Mouse (Mus musculus) gastrocnemius, adult 2 months (tissue): Measurements from ENCODE around the gene Tbc1d4. TPM values are rescaled to one million over a fixed set of nuclear protein-coding genes. Genes with fewer than 3 reads are reported as not detected.

Experiments
- DNase-seq: peaks from one replicate; pipeline ENCODE4 v3.0.0; 2022
- H3K27ac ChIP-seq: fragments of 200-600 bp; 2 replicates; pipeline ENCODE4 v1.8.1; 2022; ENCODE audit warnings: mild to moderate bottlenecking
- H3K4me3 ChIP-seq: fragments of 200-600 bp; 2 replicates; pipeline ENCODE4 v1.8.1; 2022; ENCODE audit warnings: mild to moderate bottlenecking, moderate library complexity
- CTCF ChIP-seq: fragments of 200-600 bp; IDR thresholded peaks from 2 replicates; pipeline ENCODE4 v1.8.1; 2022; ENCODE audit warnings: antibody characterized with exemption, mild to moderate bottlenecking, moderate library complexity
- intact Hi-C: fragments of 180-260 bp; cut with DNase I; formaldehyde crosslinking; loops from one replicate; pipeline ENCODE4 v1.15.1; 2025
- long read RNA-seq, 2 experiments: library from polyadenylated mRNA; stranded (forward); transcript quantifications; one replicate each; pipeline ENCODE4 v2.0.0; 2021
- total RNA-seq, 2 experiments: library from RNA; stranded (reverse); gene quantifications; 2 replicates each; pipeline ENCODE4 v1.2.3; 2021

Tbc1d4 gene
- total RNA-seq: 10 to 100 TPM; 28.8 to 62.9 TPM
- long read RNA-seq, experiment 1, partial matches to known transcripts: 18 of 69 reads
- long read RNA-seq, experiment 1, other reads (novel, unspliced or antisense): 51 of 69 reads
- long read RNA-seq, experiment 2, full-length matches to known transcripts: 1 of 48 reads
- long read RNA-seq, experiment 2, partial matches to known transcripts: 10 of 48 reads
- long read RNA-seq, experiment 2, other reads (novel, unspliced or antisense): 37 of 48 reads

- TF ChIP-seq CTCF: peak; percentile 85
- Histone ChIP-seq H3K27ac (peak within 1 kb of the TSS; percentile 86), H3K4me3 (peak within 1 kb of the TSS; percentile 85)
- peak; percentile 90 for DNase-seq
- intact Hi-C loops: loop anchor here (1.0 kb wide), 1 partner anchor 91 kb away; no protein-coding TSS in a partner anchor
Measured at GRCm38 (mm10) chr14:101608519-101609368, at the start of gene Tbc1d4. Gene Tbc1d4 (minus strand): TSS chr14:101609191.

DNA sequence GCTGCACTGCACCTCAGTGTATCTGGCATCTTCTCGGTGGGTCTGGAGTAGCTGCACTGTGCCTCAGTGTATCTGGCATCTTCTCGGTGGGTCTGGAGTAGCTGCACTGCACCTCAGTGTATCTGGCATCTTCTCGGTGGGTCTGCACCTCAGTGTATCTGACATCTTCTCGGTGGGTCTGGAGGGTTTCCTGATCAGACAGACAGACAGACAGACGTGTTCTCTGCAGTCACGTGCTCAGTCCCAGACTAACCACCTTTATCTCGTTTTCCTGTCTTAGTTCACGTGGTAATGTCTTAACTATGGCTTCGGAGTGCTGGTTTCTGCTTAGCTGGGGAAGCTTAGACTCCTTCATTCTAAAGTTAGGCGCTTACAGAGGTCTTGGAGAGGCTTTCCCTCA lies 47.3 kb upstream of the Tbc1d4 start:
- no peak for DNase-seq
- intact Hi-C loops: no loop called here
- TF ChIP-seq CTCF: no peak
- no peak overlapping the region for H3K27ac ChIP-seq
- no peak overlapping the region for H3K4me3 ChIP-seq

- TF ChIP-seq CTCF: no peak
- no peak for DNase-seq
- H3K4me3 ChIP-seq: peak overlapping the region; percentile 97
- H3K27ac ChIP-seq: peak overlapping the region; percentile 97
- intact Hi-C loops: no loop called here
Measured at GRCm38 (mm10) chr14:101654526-101654909, 45.5 kb upstream of the Tbc1d4 start.

DNA sequence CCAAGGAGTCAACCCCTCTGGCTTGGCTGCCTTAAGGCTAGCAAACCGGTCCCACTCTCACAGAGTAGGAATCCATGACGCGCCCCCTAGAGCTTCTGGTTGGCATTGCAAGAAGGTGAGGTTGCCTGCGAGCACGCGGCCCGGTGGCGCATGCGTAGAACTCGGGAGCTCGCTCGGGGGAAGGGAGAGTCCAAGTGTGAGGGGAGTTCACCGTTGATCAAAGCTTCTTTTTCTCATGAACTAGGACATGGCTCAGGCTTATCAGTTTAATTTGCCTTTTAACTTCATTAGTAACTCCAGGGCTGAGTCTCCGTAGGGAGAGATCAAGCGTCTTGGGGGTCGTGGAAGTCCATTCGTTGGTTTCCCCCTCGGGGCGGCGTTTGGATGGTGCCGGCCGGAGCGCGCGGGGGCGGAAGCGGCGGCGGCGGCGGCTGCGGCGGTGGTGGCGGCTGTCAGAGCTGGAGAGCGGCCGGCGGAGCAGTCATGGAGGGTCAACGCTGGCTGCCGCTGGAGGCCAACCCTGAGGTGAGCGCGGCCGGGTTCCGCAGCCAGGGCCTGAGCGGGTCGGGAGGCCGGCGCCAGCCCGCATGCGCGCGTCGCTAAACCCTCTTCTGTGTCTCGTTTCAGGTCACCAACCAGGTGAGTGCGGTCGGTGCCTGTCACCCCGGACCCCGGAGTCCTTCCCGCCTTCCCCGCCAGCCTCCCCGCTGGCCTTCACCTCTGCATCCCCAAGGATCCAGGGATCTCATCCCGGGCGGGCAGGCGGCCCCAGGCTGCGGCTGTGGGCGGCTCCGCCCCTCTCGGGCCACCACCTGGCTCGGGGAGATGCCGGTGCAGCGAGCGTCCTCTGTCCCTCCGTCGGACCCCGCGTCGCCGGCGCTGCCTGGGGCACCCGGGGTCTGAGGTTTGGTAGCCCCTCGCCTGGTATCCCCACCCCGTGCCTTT lies 44.9 kb upstream of the Tbc1d4 start, which contains the start of gene Uchl3:
TSS of gene Uchl3 (plus strand) at position 387 of the 945 bp plus-strand sequence.
- Histone ChIP-seq H3K27ac (peak within 1 kb of the TSS; percentile 97), H3K4me3 (peak within 1 kb of the TSS; percentile 97)
- DNase-seq: peak; percentile 97
- intact Hi-C loops: loop anchor here (1.0 to 2.0 kb wide), 3 partner anchors 14 to 193 kb away; partner anchors contain the start of gene Commd6
- peak; percentile 96 for TF ChIP-seq CTCF

DNA sequence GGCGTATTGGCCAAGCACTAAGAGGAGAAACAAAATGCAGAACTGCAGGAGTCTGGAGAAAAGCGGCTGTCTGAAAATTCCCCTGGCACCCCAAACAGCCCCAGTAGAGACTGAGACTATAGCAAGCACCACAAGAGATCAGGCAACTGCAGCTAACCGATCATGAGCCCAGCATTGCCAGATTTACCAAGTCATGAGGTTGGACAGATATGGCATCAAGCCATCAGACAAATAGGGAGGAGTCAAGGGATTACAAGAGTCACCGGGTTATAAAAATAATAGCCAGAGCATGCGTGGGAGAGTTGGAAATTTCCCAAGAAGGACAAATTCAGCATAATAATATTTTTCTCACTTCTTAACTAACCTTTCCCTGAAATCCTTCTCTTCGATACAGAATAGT lies 43.6 kb upstream of the Tbc1d4 start:
- H3K27ac ChIP-seq: no peak overlapping the region
- no peak overlapping the region for H3K4me3 ChIP-seq
- no peak for TF ChIP-seq CTCF
- DNase-seq: no peak
- intact Hi-C loops: loop anchor here (2.0 kb wide), 2 partner anchors 136 to 192 kb away; no protein-coding TSS in a partner anchor

DNA sequence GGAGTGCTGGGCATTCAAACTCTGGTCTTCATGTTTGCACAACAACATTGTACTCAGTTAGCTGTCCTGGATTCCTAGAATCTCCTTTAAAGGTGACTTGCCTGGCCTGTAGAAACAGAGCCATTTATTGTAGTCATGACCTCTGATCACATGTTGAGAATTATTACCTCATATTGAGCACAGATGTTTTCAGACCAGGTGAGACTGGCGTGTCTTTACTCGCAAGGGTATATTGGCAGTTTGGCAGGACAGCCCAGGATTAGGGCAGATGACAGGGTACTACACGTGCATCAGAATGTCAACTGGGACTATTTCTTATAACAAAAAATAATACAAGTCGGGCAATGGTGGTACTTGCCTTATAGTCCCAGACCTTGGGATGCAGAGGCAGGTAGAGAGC lies 41.6 kb upstream of the Tbc1d4 start:
- TF ChIP-seq CTCF: no peak
- intact Hi-C loops: no loop called here
- no peak for DNase-seq
- H3K27ac ChIP-seq: no peak overlapping the region
- H3K4me3 ChIP-seq: no peak overlapping the region

DNA sequence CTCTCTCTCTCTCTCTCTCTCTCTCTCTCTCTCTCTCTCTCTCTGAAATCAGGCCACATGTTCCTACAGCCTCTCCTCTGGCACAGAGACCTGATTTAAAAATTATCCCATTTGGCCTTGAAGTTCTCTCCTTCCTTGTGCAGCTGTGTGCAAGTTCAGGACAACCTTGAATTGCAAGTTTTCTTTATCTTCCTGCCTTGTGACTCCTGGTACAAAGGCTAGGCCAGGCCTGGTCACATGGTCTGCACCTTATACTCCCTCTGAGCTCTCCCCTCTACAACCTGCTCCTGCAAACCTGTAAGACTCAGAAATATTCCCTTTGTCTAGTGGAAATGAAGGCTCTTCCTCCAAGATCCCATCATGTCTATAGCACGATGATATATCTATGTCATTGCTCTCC lies 36.0 kb upstream of the Tbc1d4 start:
- no peak for TF ChIP-seq CTCF
- no peak overlapping the region for H3K4me3 ChIP-seq
- DNase-seq: no peak
- intact Hi-C loops: loop anchor here (5.0 to 10.0 kb wide), 2 partner anchors 48 to 1250 kb away; no protein-coding TSS in a partner anchor
- no peak overlapping the region for H3K27ac ChIP-seq

DNA sequence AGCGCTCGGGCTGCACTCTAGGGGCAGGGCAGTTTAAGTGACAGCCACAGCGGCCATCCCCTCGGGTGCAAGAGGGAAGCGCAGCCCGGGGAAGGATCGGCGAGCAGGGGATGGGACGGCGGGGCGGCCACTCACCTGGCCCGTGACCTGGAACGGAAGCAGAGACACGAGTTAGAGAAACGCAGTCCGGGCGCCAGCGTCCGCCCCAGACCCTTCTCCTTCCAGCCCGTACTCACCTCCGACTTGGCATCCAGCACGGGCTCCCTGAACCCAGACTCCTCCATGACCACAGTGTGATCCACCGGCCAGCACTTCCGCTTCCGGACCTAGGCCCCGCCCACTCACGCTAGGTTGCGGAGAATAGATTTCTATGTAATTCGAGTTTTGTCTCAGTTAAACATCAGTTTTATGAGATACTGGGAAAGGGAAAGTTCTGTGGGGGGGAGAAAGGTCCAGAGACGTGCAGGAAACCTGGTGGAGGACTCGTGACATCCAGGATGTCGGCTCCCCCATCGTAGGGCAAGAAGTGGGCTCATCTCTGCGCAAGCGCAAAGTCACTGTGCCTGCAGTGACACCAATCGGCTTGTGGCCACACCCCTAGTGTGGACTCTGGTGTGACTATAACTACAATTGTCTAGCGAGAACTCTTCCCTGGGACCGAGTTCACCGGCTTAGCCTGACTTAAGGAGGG lies 31.3 kb upstream of the Tbc1d4 start, which contains the start of gene Commd6:
TSS of gene Commd6 (minus strand) at position 534 of the 691 bp plus-strand sequence.
- peak; percentile 95 for DNase-seq
- Histone ChIP-seq H3K27ac (peak within 1 kb of the TSS; percentile 95), H3K4me3 (peak within 1 kb of the TSS; percentile 92)
- intact Hi-C loops: loop anchor here (1.0 to 10.0 kb wide), 2 partner anchors 13 to 1255 kb away; partner anchors contain the start of gene Uchl3
- 0 out of 2 replicates have a peak, but pooled peaks have one; percentile 3 for TF ChIP-seq CTCF

GRCm38 (mm10) chr14:101637381-101637780 lies 28.4 kb upstream of the Tbc1d4 start:
- no peak overlapping the region for H3K4me3 ChIP-seq
- intact Hi-C loops: no loop called here
- no peak overlapping the region for H3K27ac ChIP-seq

DNA sequence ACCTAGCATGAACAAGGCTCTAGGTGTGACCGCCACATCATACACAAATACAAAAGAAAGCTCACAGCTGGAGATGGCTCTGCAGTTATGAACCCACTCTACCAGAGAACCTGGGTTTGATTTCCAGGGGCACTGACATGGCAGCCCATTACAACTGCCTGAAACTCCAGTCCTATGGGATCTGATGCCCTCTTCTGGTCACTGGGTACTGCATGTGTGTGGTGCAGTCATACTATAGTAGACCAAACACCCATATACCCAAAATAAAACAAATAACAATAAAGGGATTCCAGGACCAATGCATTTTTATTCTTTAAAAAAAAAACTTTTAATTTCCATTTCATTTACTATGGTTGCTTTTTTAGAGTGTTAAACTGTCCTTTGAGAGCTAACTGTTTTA lies 26.8 kb upstream of the Tbc1d4 start:
- Histone ChIP-seq H3K27ac (no peak overlapping the region), H3K4me3 (no peak overlapping the region)
- DNase-seq: no peak
- intact Hi-C loops: no loop called here
- TF ChIP-seq CTCF: peak; percentile 31; the same call in 1 of the 2 replicates

More at GRCm38 (mm10) chr14:101637381-101637780, 28.4 kb upstream of the Tbc1d4 start:
- TF ChIP-seq CTCF: no peak
- DNase-seq: no peak

GRCm38 (mm10) chr14:101630548-101630947 lies 21.6 kb upstream of the Tbc1d4 start:
- H3K4me3 ChIP-seq: no peak overlapping the region
- no peak for TF ChIP-seq CTCF
- intact Hi-C loops: no loop called here
- DNase-seq: no peak
- H3K27ac ChIP-seq: no peak overlapping the region

DNA sequence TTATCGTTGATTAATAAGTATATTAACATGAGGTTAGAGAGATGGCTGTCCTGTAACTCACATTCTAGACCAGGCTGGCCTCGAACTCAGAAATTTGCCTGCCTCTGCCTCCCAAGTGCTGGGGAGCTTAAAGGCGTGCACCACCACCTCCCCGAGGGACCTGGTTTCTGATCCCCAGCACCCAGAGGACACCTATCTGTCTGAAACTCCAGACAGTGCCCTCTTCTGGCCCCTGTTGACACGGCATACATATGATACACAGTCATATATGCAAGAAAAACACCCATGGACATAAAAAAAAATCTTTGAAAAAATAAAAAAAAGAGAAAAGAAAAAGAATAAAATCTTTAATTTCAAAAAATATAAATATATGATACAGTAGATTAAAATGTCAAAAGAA lies 8.7 kb upstream of the Tbc1d4 start:
- no peak for DNase-seq
- intact Hi-C loops: no loop called here
- TF ChIP-seq CTCF: no peak; the same call in 1 of the 2 replicates
- Histone ChIP-seq H3K4me3 (no peak overlapping the region), H3K27ac (no peak overlapping the region)
